Mouse (Mus musculus) hindbrain, embryonic 13.5 days (tissue): ENCODE results near the gene Slc7a15. TPM values are rescaled to one million over a fixed set of nuclear protein-coding genes. Genes with fewer than 3 reads are reported as not detected.

Source experiments
- ATAC-seq: fragments of 200-750 bp; cut with Nextera tagmentation; 2 replicates; pipeline ENCODE4 v1.8.0; 2017; ENCODE audit warnings: moderate TSS enrichment; ENCODE audit not compliant: low FRiP score
- H3K27ac ChIP-seq: fragments of 300-500 bp; sonication (generic); 2 replicates; pipeline ENCODE4 v1.5.1; 2015; ENCODE audit warnings: inconsistent platforms, mild to moderate bottlenecking, moderate library complexity
- H3K27me3 ChIP-seq: fragments of 300-500 bp; sonication (generic); 2 replicates; pipeline ENCODE4 v1.6.1; 2015; ENCODE audit warnings: mild to moderate bottlenecking, inconsistent platforms
- H3K36me3 ChIP-seq: fragments of 300-500 bp; sonication (generic); 2 replicates; pipeline ENCODE4 v1.6.1; 2015; ENCODE audit warnings: mild to moderate bottlenecking, inconsistent platforms
- H3K4me1 ChIP-seq: fragments of 300-500 bp; sonication (generic); replicated peaks from 2 replicates; pipeline ENCODE4 v1.6.1; 2015; ENCODE audit warnings: inconsistent platforms
- H3K4me2 ChIP-seq: fragments of 300-500 bp; sonication (generic); 2 replicates; pipeline ENCODE4 v1.6.1; 2015; ENCODE audit warnings: inconsistent platforms, mild to moderate bottlenecking, moderate library complexity
- H3K4me3 ChIP-seq: fragments of 300-500 bp; sonication (generic); 2 replicates; pipeline ENCODE4 v1.5.1; 2015; ENCODE audit warnings: mild to moderate bottlenecking, inconsistent platforms
- H3K9ac ChIP-seq: fragments of 300-500 bp; sonication (generic); 2 replicates; pipeline ENCODE4 v1.6.1; 2015; ENCODE audit warnings: mild to moderate bottlenecking, inconsistent platforms
- H3K9me3 ChIP-seq: fragments of 300-500 bp; sonication (generic); 2 replicates; pipeline ENCODE4 v1.6.1; 2016; ENCODE audit warnings: inconsistent platforms
- WGBS: fragments of 180-500 bp; shearing (Covaris S2); methylation state at CpG from one replicate; pipeline ENCODE4 v1.1.7; 2015; 5-methylcytosine and 5-hydroxymethylcytosine counted together
- polyA plus RNA-seq: library from polyadenylated mRNA; unstranded; fragments of >200 nt; fragmentation: Nextera tagmentation; extraction: Ambion mirVana; gene quantifications from 2 replicates; pipeline ENCODE4 v1.2.1, GENCODE M21; 2015

Gene Slc7a15
- polyA plus RNA-seq, 1 experiment from 2014 or later, result not detected

GRCm38 (mm10) chr12:8521375-8522047 is 77.4 kb downstream of the Slc7a15 start:
- H3K27ac ChIP-seq, result no peak overlapping the region
- WGBS, result 70% methylated on average over 12 of the region's 12 CpGs
- no peaks in the 10 kb centered on the region for H3K4me1 ChIP-seq
- ATAC-seq, result no peak
- no peak overlapping the region for H3K4me3 ChIP-seq
- H3K9ac ChIP-seq, result no peak overlapping the region
- H3K9me3 ChIP-seq, result no peaks in the 10 kb centered on the region
- no peak overlapping the region for H3K4me2 ChIP-seq
- H3K36me3 ChIP-seq, result no peaks in the 10 kb centered on the region
- no peaks in the 10 kb centered on the region for H3K27me3 ChIP-seq

- no peak overlapping the region for H3K27ac ChIP-seq
- no peaks in the 10 kb centered on the region for H3K36me3 ChIP-seq
- no peaks in the 10 kb centered on the region for H3K27me3 ChIP-seq
- ATAC-seq, result no peak
- no peak overlapping the region for H3K4me2 ChIP-seq
- 67% methylated on average over 12 of the region's 12 CpGs for WGBS
- no peaks in the 10 kb centered on the region for H3K4me1 ChIP-seq
- no peaks in the 10 kb centered on the region for H3K9me3 ChIP-seq
- H3K4me3 ChIP-seq, result no peak overlapping the region
- H3K9ac ChIP-seq, result no peak overlapping the region
Observed at GRCm38 (mm10) chr12:8519431-8520160, 79.3 kb downstream of the Slc7a15 start.

- WGBS, result 76% methylated on average over 18 of the region's 18 CpGs
- no peaks in the 10 kb centered on the region for H3K36me3 ChIP-seq
- no peak overlapping the region for H3K4me2 ChIP-seq
- no peaks in the 10 kb centered on the region for H3K4me1 ChIP-seq
- ATAC-seq, result no peak
- H3K27me3 ChIP-seq, result no peaks in the 10 kb centered on the region
- no peak overlapping the region for H3K27ac ChIP-seq
- no peak overlapping the region for H3K9ac ChIP-seq
- H3K4me3 ChIP-seq, result no peak overlapping the region
- no peaks in the 10 kb centered on the region for H3K9me3 ChIP-seq
Observed at GRCm38 (mm10) chr12:8511037-8511882, 87.6 kb downstream of the Slc7a15 start.

- no peak for ATAC-seq
- H3K9me3 ChIP-seq, result no peaks in the 10 kb centered on the region
- H3K27ac ChIP-seq, result no peak overlapping the region
- no peaks in the 10 kb centered on the region for H3K4me1 ChIP-seq
- no peak overlapping the region for H3K4me3 ChIP-seq
- no peaks in the 10 kb centered on the region for H3K36me3 ChIP-seq
- H3K9ac ChIP-seq, result no peak overlapping the region
- WGBS, result 74% methylated on average over 6 of the region's 6 CpGs
- no peaks in the 10 kb centered on the region for H3K27me3 ChIP-seq
- H3K4me2 ChIP-seq, result no peak overlapping the region
Observed at GRCm38 (mm10) chr12:8510317-8510988, 88.4 kb downstream of the Slc7a15 start.

GRCm38 (mm10) chr12:8509693-8510092 is 89.2 kb downstream of the Slc7a15 start:
- no peaks in the 10 kb centered on the region for H3K27me3 ChIP-seq
- no peak overlapping the region for H3K9ac ChIP-seq
- WGBS, result 78% methylated on average over 5 of the region's 5 CpGs
- H3K4me3 ChIP-seq, result no peak overlapping the region
- H3K36me3 ChIP-seq, result no peaks in the 10 kb centered on the region
- ATAC-seq, result no peak
- no peak overlapping the region for H3K4me2 ChIP-seq
- no peaks in the 10 kb centered on the region for H3K4me1 ChIP-seq
- H3K27ac ChIP-seq, result no peak overlapping the region
- no peaks in the 10 kb centered on the region for H3K9me3 ChIP-seq

GRCm38 (mm10) chr12:8506954-8507707 is 91.7 kb downstream of the Slc7a15 start:
- Histone ChIP-seq H3K4me3 (no peak overlapping the region), H3K9ac (no peak overlapping the region), H3K4me1 (no peaks in the 10 kb centered on the region), H3K27ac (no peak overlapping the region), H3K27me3 (no peaks in the 10 kb centered on the region), H3K4me2 (no peak overlapping the region), H3K9me3 (no peaks in the 10 kb centered on the region), H3K36me3 (no peaks in the 10 kb centered on the region)
- 81% methylated on average over 9 of the region's 9 CpGs for WGBS
- no peak for ATAC-seq

- Histone ChIP-seq H3K36me3 (no peaks in the 10 kb centered on the region), H3K4me1 (peaks cover 13% of the 10 kb centered on the region), H3K4me2 (no peak overlapping the region), H3K27me3 (no peaks in the 10 kb centered on the region), H3K9me3 (no peaks in the 10 kb centered on the region), H3K4me3 (no peak overlapping the region), H3K27ac (no peak overlapping the region), H3K9ac (no peak overlapping the region)
- WGBS, result 88% methylated on average over 6 of the region's 6 CpGs
- ATAC-seq, result no peak
Observed at GRCm38 (mm10) chr12:8504131-8504530, 94.7 kb downstream of the Slc7a15 start.

- Histone ChIP-seq H3K4me1 (peaks cover 16% of the 10 kb centered on the region), H3K9me3 (no peaks in the 10 kb centered on the region), H3K9ac (no peak overlapping the region), H3K36me3 (no peaks in the 10 kb centered on the region), H3K4me3 (no peak overlapping the region), H3K27me3 (no peaks in the 10 kb centered on the region), H3K4me2 (no peak overlapping the region), H3K27ac (no peak overlapping the region)
- 13% methylated on average over 6 of the region's 6 CpGs for WGBS
- ATAC-seq, result no peak
Observed at GRCm38 (mm10) chr12:8502546-8502945, 96.3 kb downstream of the Slc7a15 start.

GRCm38 (mm10) chr12:8501571-8502305 is 97.1 kb downstream of the Slc7a15 start:
- Histone ChIP-seq H3K36me3 (no peaks in the 10 kb centered on the region), H3K4me3 (no peak overlapping the region), H3K9ac (0 out of 2 replicates have a peak overlapping the region, but pooled peaks have one; percentile 98), H3K4me1 (peaks cover 24% of the 10 kb centered on the region), H3K9me3 (no peaks in the 10 kb centered on the region), H3K27ac (peak overlapping the region; percentile 100; the same call in 1 of the 2 replicates), H3K4me2 (no peak overlapping the region), H3K27me3 (no peaks in the 10 kb centered on the region)
- no peak for ATAC-seq
- WGBS, result 89% methylated on average over 14 of the region's 14 CpGs

GRCm38 (mm10) chr12:8500597-8501570 is 98.0 kb downstream of the Slc7a15 start:
- 46% methylated on average over 17 of the region's 17 CpGs for WGBS
- Histone ChIP-seq H3K4me3 (peak overlapping the region; percentile 81), H3K9me3 (no peaks in the 10 kb centered on the region), H3K27ac (peak overlapping the region; percentile 100), H3K36me3 (no peaks in the 10 kb centered on the region), H3K9ac (peak overlapping the region; percentile 98), H3K4me2 (peak overlapping the region; percentile 91), H3K27me3 (no peaks in the 10 kb centered on the region), H3K4me1 (peaks cover 32% of the 10 kb centered on the region)
- 0 out of 2 replicates have a peak, but pooled peaks have one; percentile 0 for ATAC-seq
